Mouse (Mus musculus): ENCODE data around the gene Cdc42ep5. TPM values are rescaled to one million over a fixed set of nuclear protein-coding genes. Genes with fewer than 3 reads are reported as not detected.

Gene Cdc42ep5
- polyA plus RNA-seq, 1 experiment, result 655 TPM

DNA sequence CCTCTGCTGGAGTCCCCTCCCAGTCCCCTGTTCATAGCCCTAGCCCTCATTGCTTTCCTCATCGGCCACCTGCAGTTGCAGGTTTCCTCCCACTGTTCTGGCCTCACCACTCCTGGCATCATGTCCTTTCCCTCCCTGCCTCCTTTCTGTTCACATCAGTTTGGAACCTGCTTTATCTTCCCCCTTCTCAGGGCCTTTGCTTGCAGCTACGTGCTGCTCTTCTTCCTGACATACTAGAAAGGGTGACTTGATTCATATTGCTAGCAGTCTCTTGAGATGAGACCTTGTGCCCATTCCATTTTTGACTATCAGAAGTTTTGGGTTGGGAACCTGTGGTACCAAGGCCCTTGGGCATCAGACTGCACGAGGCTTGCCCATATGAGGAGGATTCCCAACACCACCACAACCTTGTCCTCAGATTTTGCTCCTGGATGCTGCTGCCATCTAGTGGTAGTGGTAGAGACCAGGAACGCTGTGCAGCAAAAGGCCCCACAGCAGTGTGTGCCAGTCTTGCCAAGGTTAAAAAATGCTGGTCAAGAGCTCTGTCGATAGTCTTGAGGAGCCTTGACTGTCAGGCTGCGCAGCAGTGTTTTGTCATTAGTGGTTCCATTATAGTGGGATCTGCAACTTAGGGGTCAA, 19.0 kb downstream of the Cdc42ep5 start:
- TF ChIP-seq CTCF (IDR thresholded peaks at IDR 0.05; ENCODE audit: extremely low read depth, insufficient read length, insufficient replicate concordance, low read depth, low read length) (peak; percentile 88; the same call in 1 of the 2 replicates), POLR2A (IDR thresholded peaks at IDR 0.05; ENCODE audit: low read depth, low read length) (no peak)
- Histone ChIP-seq H3K27me3 (ENCODE audit: control insufficient read depth, insufficient read depth, low read length) (no peaks in the 10 kb centered on the region), H3K27ac (ENCODE audit: insufficient read depth, low read depth, low read length) (no peak overlapping the region), H3K4me1 (ENCODE audit: control insufficient read depth, insufficient read depth, insufficient read length, low read length) (peaks cover 12% of the 10 kb centered on the region), H3K4me3 (ENCODE audit: low read depth, low read length) (no peak overlapping the region), H3K36me3 (ENCODE audit: control insufficient read depth, insufficient read depth, low read length) (peaks cover 67% of the 10 kb centered on the region)
- 49% methylated on average over 6 of the region's 6 CpGs for WGBS

DNA sequence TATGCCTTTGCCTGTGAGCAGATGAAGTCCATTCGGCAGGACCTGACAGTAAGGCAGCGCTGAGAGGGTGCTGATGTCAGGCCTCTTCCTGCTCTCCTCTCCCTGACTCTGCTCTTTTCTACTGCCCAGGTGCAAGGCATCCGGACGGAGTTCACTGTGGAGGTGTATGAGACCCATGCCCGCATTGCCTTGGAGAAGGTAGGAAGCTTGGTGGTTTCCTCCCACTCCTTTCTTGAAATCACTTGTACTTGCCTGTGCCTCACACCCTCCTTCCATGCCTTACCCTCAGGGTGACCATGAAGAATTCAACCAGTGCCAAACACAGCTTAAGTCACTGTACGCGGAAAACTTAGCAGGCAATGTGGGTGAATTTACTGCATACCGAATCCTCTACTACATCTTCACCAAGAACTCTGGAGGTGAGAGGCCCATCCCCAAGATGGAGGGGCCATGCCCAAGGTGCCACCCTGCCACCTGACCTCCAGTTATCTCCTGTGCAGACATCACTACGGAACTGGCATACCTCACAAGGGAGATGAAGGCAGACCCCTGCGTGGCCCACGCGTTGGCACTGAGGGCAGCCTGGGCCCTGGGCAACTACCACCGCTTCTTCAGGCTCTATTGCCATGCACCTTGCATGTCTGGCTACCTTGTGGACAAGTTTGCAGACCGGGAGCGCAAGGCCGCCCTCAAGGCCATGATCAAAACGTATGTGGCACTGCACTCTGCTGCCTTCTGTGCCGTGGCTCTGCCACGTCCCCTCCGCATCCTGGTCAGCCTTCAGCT, 19.7 kb downstream of the Cdc42ep5 start:
- TF ChIP-seq CTCF (IDR thresholded peaks at IDR 0.05; ENCODE audit: extremely low read depth, insufficient read length, insufficient replicate concordance, low read depth, low read length), result no peak
- TF ChIP-seq POLR2A (IDR thresholded peaks at IDR 0.05; ENCODE audit: low read depth, low read length), result no peak
- Histone ChIP-seq H3K36me3 (ENCODE audit: control insufficient read depth, insufficient read depth, low read length) (peaks cover 72% of the 10 kb centered on the region), H3K27me3 (ENCODE audit: control insufficient read depth, insufficient read depth, low read length) (no peaks in the 10 kb centered on the region), H3K4me3 (ENCODE audit: low read depth, low read length) (no peak overlapping the region), H3K27ac (ENCODE audit: insufficient read depth, low read depth, low read length) (no peak overlapping the region), H3K4me1 (ENCODE audit: control insufficient read depth, insufficient read depth, insufficient read length, low read length) (peaks cover 12% of the 10 kb centered on the region)
- 92% methylated on average over 20 of the region's 20 CpGs for WGBS

DNA sequence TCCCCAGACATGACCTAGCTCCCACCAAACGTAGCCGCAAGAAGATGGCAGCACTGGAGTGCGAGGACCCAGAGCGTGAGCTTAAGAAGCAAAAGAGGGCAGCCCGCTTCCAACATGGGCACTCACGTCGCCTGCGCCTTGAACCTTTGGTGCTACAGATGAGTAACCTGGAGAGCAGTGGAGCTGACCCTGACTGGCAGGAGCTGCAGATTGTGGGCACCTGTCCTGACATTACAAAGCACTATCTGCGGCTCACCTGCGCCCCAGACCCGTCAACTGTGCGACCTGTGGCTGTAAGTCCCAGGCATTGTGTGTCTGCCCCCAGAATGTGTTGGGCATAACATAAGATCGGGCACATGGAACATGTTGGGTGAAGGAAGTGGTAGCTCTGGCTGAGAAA, 20.6 kb downstream of the Cdc42ep5 start:
- H3K36me3 ChIP-seq (ENCODE audit: control insufficient read depth, insufficient read depth, low read length), result peaks cover 80% of the 10 kb centered on the region
- no peak overlapping the region for H3K27ac ChIP-seq (ENCODE audit: insufficient read depth, low read depth, low read length)
- no peaks in the 10 kb centered on the region for H3K27me3 ChIP-seq (ENCODE audit: control insufficient read depth, insufficient read depth, low read length)
- TF ChIP-seq CTCF (IDR thresholded peaks at IDR 0.05; ENCODE audit: extremely low read depth, insufficient read length, insufficient replicate concordance, low read depth, low read length) (no peak), POLR2A (IDR thresholded peaks at IDR 0.05; ENCODE audit: low read depth, low read length) (no peak)
- peaks cover 12% of the 10 kb centered on the region for H3K4me1 ChIP-seq (ENCODE audit: control insufficient read depth, insufficient read depth, insufficient read length, low read length)
- 93% methylated on average over 13 of the region's 13 CpGs for WGBS
- H3K4me3 ChIP-seq (ENCODE audit: low read depth, low read length), result no peak overlapping the region

DNA sequence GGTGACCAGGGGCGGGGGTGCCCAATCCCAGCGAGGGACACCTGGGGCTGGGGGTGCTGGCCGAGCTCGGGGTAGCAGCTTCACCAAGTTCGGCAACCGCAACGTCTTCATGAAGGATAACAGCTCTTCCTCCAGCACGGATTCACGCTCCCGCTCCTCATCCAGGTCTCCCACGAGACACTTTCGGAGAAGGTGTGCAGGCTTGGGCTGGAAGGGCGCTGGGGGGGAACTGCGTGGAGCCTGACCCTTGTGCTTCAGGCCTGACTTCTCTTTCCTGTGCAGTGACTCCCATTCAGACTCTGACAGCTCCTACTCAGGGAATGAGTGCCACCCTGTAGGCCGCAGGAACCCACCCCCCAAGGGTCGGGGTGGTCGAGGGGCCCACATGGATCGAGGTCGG, 21.2 kb downstream of the Cdc42ep5 start:
- TF ChIP-seq CTCF (IDR thresholded peaks at IDR 0.05; ENCODE audit: extremely low read depth, insufficient read length, insufficient replicate concordance, low read depth, low read length) (no peak), POLR2A (IDR thresholded peaks at IDR 0.05; ENCODE audit: low read depth, low read length) (no peak)

DNA sequence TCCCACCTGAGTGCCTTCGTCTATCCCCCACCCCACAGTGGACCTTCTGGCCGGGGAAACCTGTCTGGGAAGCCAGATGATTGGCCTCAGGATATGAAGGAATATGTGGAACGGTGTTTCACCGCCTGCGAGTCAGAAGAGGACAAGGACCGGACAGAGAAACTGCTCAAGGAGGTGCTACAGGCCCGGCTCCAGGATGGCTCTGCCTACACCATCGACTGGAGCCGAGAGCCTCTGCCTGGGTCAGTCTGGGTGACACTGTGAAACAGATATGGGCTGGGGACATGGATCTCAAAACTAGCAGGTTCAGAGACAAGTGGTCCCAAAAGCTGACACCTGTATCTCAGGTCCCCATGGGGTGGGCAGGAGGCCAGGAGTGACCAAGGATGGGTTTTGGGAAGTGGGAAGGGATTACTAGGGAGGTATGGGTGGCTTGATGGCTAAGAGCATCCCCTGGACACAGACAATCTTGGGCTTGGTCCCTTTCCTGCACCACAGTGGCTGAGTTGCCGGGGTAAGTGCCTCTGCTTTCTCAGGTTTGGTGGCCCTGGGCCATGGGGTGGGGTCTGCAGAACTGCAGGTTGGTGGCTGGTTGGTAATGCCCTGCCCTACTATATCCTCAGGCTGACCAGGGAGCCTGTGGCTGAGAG, 21.7 kb downstream of the Cdc42ep5 start:
- no peak for TF ChIP-seq POLR2A (IDR thresholded peaks at IDR 0.05; ENCODE audit: low read depth, low read length)
- TF ChIP-seq CTCF (IDR thresholded peaks at IDR 0.05; ENCODE audit: extremely low read depth, insufficient read length, insufficient replicate concordance, low read depth, low read length), result no peak
- Histone ChIP-seq H3K27me3 (ENCODE audit: control insufficient read depth, insufficient read depth, low read length) (no peaks in the 10 kb centered on the region), H3K4me1 (ENCODE audit: control insufficient read depth, insufficient read depth, insufficient read length, low read length) (peaks cover 11% of the 10 kb centered on the region), H3K27ac (ENCODE audit: insufficient read depth, low read depth, low read length) (no peak overlapping the region), H3K36me3 (ENCODE audit: control insufficient read depth, insufficient read depth, low read length) (peaks cover 84% of the 10 kb centered on the region), H3K4me3 (ENCODE audit: low read depth, low read length) (no peak overlapping the region)
- WGBS, result 94% methylated on average over 10 of the region's 10 CpGs

More for the DNA sequence above, 21.2 kb downstream of the Cdc42ep5 start:
- no peak overlapping the region for H3K27ac ChIP-seq (ENCODE audit: insufficient read depth, low read depth, low read length)
- H3K4me1 ChIP-seq (ENCODE audit: control insufficient read depth, insufficient read depth, insufficient read length, low read length), result peaks cover 12% of the 10 kb centered on the region
- 93% methylated on average over 19 of the region's 19 CpGs for WGBS
- no peak overlapping the region for H3K4me3 ChIP-seq (ENCODE audit: low read depth, low read length)
- peaks cover 84% of the 10 kb centered on the region for H3K36me3 ChIP-seq (ENCODE audit: control insufficient read depth, insufficient read depth, low read length)
- H3K27me3 ChIP-seq (ENCODE audit: control insufficient read depth, insufficient read depth, low read length), result no peaks in the 10 kb centered on the region

DNA sequence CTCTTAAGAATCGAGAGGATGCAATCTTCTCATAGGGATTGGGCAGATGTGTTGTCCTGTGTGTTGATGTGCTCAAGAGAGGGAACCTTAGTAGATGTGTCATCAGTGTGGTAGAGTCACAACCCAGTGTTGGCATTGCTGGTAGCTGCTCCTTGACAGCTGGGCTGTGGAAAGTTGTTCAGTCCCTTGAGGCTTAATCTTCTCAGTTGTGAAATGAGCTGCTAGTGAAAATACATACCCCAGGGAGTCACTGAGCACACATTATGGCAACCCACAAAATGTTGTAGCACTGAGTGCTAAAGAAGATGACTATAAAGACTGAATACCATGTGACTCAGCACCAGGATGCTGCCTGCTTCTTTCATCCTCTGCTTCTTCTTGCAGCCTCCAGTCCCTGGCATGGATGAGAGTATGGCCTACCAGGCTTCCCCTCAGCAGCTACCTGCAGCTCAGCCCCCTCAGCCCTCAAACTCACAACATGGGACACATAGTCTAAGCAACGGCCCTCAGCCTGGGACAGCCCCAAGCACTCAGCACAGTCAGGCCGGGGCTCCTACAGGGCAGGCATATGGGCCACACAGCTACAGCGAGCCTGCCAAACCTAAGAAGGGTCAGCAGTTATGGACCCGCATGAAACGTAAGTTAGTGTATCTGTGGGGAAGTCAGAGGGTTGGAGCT, 22.9 kb downstream of the Cdc42ep5 start:
- H3K36me3 ChIP-seq (ENCODE audit: control insufficient read depth, insufficient read depth, low read length), result peaks cover 74% of the 10 kb centered on the region
- H3K4me1 ChIP-seq (ENCODE audit: control insufficient read depth, insufficient read depth, insufficient read length, low read length), result peaks cover 7% of the 10 kb centered on the region
- H3K27me3 ChIP-seq (ENCODE audit: control insufficient read depth, insufficient read depth, low read length), result no peaks in the 10 kb centered on the region
- H3K4me3 ChIP-seq (ENCODE audit: low read depth, low read length), result no peak overlapping the region
- WGBS, result 89% methylated on average over 6 of the region's 6 CpGs
- no peak overlapping the region for H3K27ac ChIP-seq (ENCODE audit: insufficient read depth, low read depth, low read length)
- TF ChIP-seq POLR2A (IDR thresholded peaks at IDR 0.05; ENCODE audit: low read depth, low read length) (no peak), CTCF (IDR thresholded peaks at IDR 0.05; ENCODE audit: extremely low read depth, insufficient read length, insufficient replicate concordance, low read depth, low read length) (no peak)
